Mouse (Mus musculus): Measurements from ENCODE around the gene Mybbp1a.

GRCm38 (mm10) chr11:72447475-72447874 is 6.3 kb downstream of the Mybbp1a start:
- TF ChIP-seq POLR2A (IDR thresholded peaks at IDR 0.05; ENCODE audit: borderline replicate concordance, extremely low read depth, low read depth, low read length) = no peak
- no peak for TF ChIP-seq CTCF (IDR thresholded peaks at IDR 0.05; ENCODE audit: insufficient read depth, low read length)

All from lung, adult 2 months (tissue).